Mouse (Mus musculus) spleen, postnatal 4 days (tissue): ENCODE measurements around the gene Ptrh1.
A peak's percentile ranks its signal among the peaks of the same experiment; 100 is the strongest.

Experiments used
- DNase-seq, 2 experiments: peaks; one replicate each; pipeline ENCODE4 v3.0.0; 2022; ENCODE audit warnings: low spot score in 2 of 2

Gene Ptrh1

DNA sequence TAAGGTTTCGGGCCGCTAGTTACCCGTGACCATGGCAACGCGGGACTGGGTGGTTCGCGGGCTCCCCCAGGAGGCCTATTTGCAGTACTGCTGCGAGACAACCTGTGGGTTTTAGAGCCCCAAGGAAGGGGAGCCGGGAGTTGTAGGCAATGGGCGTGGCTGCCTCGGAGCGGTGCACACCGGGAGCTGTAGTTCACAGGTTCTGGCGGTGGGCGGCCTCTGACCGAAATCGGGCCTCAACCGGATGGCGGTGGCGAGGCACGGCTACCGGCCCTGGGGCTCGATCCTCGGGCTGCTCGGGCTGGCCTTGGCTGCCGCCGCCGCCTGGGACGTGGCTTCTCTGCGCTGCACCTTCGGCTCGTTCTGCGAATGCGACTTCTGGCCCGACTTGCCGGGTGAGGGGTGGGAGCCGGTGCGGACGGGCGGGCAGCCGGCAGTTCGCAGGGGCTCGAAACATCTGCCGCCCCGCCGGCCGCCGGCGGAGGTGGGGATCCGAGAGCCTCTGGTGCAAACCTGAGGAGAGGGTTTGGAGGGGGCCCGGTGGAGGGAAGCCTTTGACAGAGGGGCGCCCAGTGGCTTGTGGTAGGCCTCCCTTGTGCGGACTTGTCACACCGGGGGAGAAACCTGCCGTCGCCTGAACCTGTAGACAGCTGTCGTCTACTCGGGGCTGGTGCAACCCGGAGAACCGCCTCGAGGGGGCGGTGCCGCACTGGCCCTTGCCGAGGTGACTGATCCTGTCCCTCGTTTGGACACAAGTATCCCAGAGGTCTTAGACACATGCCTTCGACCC is 18.3 kb upstream of the Ptrh1 start, which contains the start of gene Tor2a:
Gene Tor2a, plus strand, starts transcription at position 179 of the 790 bp plus-strand sequence.
- peak; percentile 96 to 97 for DNase-seq

DNA sequence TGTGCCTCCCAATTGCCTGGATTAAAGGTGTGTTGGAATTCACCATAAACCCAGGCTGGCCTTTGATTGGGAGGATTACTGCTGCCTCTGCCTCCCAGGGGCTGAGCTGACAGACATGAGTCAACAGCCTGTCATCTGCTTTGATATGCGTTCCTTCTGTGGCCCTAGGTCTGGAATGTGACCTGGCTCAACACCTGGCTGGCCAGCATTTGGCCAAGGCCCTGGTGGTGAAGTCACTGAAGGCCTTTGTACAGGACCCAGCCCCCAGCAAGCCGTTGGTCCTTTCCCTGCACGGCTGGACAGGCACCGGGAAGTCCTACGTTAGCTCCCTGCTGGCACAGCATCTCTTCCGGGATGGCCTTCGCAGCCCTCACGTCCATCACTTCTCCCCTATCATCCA is 17.1 kb upstream of the Ptrh1 start:
- DNase-seq = no peak

DNA sequence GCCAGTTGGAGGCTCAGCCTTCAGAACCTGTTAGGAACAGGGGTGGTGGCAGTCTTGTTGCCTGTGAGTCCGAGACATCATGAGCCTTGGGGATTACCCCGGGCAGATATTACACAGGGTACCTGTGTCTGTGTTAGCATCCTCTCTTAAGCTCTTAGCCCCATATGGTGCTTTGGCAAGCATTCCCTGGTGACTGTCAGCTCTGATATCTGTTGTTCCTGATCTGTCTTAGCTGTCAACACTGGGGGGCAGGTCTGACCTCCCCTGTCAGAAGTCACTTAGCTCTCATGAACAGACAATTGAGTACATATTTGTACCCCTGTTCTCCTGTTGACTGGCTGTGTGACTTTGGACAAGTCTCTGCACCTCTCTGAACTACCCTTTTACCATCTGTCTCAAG is 16.6 kb upstream of the Ptrh1 start:
- DNase-seq = no peak

DNA sequence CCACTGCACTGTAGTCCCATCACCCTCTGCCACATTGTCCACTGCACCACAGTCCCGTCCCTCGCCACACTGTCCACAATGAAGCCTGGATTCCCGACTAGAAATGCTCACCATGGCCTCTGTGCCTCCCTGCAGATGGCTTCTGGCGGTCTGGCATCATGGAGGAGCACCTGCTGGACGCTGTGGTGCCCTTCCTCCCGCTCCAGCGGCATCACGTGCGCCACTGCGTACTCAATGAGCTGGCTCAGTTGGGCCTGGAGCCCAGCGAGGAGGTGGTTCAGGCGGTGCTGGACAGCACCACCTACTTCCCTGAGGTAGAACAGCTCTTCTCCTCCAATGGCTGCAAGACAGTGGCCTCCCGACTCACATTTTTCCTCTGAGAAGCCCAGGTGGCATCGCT is 14.2 kb upstream of the Ptrh1 start:
- DNase-seq = peak in 1 of 2 experiments; percentile 61

DNA sequence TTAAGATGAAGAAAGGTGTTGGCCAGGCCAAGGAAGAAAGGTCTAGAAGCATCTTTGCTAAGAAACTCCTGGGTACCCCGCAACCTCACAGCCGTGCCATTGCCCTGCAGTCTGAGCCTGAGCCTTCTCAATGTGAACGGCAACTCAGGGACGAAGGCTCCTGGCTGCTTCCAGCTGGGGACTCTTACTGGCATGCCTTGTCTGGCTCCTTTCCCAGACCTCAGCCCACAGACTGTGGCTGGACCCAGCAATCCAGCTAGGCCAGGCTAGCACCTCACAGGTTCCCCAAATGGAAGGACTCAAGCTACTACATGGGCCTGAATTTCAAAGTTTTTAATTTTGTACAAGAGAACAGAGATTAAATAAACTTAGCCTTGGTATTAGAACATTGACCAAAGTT is 13.7 kb upstream of the Ptrh1 start:
- DNase-seq = no peak

DNA sequence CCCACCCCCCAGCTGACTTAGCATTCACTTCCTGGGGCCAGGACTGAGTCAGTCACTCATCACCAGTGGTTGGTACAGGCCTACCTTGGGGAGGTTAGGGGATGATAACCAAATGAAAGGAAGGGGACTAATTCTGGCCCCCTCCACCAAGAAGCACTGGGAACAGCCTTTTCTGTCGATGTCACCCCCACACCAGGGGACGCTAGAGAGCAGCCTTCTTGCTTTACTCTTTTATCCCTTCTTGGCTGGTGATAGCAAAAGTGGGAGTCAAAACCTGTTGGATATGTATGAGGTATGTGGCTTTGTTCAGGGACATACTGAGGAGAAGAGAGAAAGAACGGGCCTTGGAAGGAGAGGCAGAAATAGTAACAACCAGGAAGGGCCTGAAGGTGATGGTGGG is 12.2 kb upstream of the Ptrh1 start:
- no peak for DNase-seq

DNA sequence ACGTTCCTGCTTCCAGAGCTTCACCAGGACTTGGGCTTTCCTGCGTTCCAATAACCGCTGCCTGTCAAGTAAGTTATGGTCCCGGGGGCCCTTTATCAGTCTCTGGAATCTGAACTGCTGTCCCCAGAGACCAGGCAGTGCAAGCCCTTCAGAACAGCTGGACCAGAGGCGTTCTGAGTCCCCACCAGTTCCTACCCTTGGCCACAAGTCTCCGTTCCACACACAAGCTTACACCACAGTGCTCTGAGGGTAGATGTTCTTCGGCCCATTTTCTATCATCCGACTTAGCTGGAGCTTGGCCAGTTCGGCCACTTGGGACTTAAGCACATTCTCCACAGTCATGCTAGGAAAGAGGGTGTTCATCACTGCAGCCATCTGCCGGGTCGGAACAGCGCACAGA is 8.3 kb upstream of the Ptrh1 start:
- no peak for DNase-seq

DNA sequence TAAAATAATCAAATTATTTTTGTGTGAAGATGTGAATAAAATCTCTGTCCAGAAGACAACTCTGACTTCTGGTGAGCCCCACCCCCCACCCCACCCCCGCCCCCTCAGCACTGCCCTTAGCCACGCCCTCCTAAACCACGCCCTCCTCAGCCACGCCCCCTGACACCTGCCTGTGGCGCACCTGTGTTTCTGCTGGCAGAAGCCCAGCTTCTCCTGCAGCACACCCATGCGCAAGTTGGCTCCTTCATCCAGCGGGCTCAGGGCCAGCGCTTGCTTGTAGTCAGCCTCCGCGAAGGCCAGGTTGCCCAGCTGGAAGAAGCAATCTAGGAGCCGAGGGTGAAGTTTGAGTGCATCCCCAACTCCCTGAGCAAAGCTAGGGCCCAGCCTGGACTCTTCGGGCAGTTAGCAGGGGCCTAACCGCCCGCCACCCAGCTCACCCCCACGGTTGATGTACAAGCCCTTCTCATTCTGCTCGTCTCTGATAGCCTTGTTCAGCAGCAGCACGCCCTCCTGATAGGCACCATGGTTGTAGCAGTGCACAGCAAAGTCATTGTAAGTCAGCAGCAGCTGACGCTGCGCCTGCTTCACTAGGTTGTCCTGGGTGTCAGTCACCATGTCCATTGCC is 6.8 kb upstream of the Ptrh1 start:
- peak; percentile 46 to 67 for DNase-seq

DNA sequence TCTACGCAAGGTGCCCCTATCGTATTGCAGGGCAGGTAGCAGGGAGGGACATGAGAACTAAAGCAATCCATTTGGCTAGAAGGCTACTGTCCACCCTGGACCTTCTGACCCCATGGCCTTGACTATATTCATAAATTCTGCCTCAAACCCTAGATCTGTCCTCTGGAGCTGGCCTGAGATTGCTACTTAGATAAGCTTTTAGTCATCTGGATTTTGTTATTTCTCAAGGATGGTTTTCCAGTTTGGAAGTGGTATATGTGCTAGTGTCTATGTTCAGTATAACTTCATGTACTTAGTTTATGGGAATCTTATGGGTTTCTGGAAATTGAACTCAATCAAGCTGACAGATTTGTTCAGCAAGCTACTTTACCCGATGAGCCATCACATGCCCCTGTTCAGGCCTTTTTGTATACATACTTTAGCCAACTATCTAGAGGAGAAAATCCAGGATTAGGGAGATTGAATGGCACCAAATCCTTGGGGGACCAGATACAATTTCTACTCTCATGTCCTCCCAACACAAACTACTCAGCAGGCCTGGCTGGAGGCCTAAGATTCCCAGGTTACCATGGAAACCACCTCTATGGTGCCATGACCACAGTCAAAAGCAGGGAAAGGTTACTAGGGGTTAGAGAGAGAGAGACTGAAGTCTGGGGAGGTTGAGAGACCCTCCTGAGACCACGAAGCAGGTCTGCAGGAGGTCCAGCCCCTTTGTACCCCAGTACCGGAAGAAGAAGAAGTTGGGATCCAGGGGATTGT is 6.1 kb upstream of the Ptrh1 start:
- no peak for DNase-seq

DNA sequence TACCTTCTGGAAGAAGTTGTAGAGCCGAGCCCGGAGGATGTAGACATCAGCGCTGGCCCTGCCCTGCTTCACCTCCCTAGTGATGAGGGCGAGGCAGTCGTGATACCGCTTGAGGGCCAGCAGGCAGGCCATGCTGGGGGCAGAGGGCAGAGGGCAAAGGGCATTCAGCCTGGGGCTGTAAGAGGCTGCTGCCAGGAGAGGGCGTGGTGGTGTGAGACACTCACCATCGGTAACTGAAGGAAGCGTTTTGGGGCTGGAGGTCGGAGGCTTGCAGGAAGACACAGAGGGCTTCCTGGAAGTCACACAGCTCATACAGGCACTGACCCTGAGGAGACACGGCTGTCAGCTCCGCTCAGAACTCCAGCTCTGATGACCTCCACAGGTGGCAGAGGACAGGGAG is 3.7 kb upstream of the Ptrh1 start:
- DNase-seq = no peak

DNA sequence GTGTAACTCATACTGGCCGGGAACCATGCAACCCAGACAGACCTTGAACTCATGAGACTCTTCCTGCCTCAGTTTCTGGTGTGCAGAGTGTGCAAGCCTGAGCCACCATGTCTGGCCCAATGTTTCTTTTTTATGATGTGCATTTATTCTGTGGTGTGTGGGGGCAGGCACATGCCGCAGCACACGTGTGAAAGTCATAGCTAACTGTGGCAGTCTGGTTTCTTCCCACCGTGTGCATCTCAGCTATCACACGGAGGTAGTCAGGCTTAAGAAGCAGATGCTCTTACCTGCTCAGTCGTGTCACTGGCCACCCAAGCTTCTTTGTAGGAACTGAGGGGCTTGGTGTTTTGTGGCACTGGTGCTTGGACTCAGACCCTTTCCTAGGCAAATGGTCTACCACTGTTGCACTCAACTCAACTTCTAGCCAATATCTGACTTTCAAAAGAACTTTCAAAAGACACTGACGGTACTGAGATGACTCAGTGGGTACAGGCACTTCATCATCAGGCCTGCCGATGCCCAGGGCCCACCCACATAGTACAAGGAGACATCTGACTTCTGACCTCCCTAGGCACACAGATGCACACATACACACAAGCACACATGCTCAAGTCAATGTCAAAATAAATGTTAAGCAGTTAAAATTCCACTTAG is 2.8 kb upstream of the Ptrh1 start:
- DNase-seq = no peak

DNA sequence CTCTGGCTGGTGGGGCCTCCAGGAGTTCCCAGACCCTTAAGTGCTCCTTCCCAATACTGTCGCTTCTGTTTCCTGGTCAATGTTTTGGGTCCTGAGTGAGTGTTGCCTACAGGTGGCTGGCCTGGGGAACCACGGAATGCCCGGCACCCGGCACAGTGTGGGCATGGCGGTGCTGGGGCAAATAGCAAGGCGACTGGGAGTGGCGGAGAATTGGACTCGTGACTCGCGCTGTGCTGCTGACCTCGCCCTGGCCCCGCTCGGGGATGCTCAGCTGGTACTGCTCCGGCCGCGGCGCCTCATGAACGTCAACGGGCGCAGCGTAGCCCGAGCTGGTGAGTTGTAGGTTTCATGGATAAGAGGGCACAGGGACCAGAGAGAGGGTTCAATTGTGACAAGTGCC is 606 bp downstream of the Ptrh1 start:
- DNase-seq = peak in 1 of 2 experiments; percentile 22

DNA sequence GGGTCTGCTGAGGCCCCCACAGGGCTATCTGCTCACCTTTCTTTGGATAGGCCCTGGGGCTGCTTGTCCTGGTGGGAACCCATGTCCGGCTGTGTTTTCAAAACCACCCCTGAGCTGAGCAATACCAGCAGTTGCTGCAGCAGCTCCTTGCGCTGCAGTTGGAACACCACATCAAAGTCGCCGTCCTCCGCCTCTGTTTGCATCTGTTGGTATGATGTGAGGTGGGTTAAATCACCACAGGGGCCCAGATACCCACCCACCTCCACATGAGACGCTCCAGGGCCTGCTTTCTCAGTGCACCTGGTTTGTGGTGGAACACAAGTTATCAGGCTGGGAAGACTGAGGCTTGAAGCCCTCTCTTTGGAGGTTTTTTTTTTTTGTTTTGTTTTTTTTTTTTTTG is 2.5 kb downstream of the Ptrh1 start:
- DNase-seq = no peak

DNA sequence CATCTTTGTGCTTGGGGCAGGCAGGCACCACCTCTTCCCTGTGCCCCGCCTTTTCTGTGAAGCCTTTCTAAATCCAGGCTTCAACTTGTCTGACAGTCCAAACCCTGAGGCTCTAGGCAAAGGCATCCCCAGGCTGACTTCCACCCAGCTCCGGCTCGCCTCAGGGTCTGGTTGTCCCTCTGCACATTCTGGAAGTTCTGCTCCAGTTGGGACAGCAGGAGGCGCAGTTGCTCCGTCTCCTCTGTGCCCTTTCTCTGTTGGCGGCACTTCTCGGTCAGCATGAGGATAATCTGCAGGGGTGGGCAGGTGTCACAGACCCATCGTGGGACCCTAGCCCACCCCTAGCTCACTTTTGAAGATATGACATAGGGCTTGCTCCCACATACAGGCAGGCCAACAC is 3.5 kb downstream of the Ptrh1 start:
- peak; percentile 42 to 79 for DNase-seq

DNA sequence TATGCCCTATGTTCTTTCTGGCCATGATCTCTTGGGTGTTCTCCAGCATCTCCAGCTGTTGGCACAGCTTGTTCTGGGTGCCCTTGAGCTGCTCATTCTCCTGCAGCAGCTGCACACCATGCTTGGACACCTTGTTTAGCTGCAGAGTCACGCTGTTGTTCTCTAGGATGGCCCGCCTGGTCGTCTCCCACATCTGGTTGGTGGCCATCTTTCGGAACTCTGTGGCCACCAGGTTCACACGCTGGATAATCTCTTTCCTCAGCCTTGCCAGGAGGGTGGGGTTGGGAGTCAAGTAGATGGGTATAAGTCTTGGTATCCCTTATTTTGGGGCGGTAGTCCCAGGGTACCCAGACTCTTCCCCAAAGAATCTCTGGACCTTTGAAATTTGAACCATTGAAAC is 4.1 kb downstream of the Ptrh1 start:
- no peak for DNase-seq

DNA sequence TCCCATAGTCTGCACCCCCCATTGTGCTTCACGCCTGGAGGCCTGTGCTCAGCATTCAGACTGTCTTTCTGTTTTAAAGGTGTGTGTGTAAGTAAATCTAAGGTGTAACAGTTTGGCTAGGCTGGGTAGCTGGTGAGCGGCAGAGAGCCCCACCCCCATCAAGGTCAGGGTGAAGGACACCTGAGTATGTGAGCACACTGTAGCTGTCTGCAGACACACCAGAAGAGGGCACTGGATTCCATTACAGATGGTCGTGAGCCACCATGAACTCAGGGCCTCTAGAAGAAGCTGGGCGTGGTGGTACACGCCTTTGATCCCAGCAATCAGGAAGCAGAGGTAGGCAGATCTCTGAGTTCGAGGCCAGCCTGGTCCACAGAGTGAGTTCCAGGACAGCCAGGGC is 6.1 kb downstream of the Ptrh1 start:
- DNase-seq = no peak

DNA sequence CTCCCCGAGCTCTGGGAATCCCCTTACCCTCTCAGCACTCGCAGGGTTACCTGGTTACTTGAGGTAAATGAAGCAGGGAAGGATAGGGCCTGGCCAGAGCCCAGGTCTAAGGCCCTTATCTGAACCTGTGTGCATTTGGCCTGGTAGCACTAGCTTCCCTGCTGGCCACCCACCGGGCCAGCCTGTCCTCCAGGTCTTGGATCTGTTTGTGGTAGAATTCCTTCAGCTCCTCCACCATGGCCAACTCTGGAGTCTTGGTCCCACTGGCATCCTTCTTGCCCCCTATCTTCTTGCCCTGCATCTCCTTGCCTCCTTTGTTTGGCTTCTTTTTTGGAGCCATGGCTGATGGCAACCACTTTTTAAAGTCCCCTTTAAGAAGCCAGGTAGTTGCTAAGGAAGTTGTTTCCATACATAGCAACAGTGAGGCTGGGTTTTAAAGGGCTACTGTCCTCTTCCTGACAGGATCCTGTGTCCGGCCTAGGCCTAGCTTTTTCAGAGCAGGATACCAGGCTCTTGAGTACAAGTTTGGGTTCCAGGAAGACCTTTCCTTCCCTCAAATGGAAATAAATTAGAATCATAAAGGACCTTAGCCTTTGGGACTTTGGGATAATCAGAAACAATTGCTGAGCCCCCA is 8.6 kb downstream of the Ptrh1 start, which contains the start of gene Cfap157:
Gene Cfap157, minus strand, starts transcription at position 381 of the 634 bp plus-strand sequence.
- DNase-seq = no peak

DNA sequence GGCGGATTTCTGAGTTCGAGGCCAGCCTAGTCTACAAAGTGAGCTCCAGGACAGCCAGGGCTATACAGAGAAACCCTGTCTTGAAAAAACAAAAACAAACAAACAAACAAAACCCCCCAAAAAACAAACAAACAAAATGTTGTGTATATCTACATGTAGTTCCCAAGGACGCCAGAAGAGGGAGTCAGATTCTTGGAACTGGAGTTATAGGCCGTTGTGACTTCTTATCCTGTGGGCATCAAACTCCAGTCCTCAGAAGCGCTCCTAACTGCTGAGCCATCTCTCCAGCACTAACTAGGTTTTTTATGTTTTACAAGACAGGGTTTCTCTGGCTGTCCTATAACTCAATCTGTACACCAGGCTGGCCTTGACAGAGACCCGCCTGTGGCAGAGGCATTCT is 11.6 kb downstream of the Ptrh1 start:
- DNase-seq = no peak

DNA sequence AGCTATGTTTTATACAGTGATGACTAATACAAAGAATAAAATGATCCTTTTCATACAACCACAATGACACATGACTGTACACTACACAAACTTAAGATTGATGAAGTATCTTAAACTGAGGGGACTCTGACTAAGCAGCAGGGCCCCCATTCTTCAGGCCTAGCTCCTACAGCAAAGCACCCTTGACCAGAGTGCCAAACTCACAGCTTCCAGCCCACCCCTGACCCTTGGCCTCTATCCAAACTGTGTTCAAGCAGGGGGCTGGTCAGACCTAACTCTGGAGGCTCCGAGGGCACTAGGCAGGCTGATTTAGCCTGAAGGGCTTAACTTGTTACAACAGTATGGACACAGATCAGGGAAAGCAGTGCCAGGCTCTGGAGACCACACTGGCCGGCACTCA is 13.0 kb downstream of the Ptrh1 start:
- no peak for DNase-seq

DNA sequence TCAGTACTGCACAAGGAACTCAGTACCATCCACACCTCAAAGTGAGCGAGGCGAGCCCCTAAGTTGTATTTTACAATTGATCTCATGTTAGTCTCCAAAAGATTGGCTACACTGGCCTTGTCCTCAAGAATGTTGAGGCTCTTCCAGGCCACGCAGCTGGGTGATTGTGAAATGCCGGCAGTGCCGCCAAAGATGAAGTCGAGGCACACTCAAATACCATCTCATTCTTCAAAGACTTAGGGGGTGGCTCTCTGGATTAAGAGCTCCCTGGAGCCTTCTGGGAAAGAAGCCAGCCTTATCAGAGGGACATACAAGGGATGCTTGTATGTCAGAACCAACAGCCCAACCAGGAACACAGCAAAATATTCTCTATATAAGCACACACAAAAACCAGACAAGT is 15.7 kb downstream of the Ptrh1 start:
- DNase-seq = no peak

DNA sequence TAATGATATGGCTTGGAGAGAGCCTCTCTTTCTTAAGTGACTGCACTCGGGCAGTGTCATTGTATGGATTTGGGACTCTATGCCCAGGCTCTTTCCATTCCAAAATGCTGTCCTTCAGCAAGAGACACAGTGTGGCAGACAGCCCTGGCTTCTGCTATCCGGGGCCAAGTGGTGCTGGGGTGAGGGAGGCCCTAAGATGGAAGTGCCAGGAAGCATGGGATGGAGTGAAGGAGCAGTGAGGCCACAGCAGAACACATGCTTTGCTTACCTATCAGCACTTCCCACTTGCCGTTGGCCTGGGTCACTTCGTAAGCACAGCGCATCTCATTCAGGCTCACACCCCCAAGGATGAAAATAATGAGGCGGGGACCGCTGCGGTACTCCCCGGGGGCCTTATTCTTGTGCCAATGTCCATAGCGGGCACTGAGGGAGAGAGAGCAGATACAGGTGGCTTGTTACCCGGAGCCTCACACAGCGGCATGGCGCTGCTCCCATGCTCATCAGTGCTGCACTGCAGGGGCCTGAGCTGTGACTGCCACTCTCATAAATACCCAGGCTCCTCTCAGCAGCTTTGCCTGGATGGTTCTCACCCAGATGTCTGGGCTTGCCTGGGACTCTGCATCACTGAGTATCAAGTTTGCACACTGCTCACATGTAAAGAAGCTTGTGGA is 20.3 kb downstream of the Ptrh1 start:
- no peak for DNase-seq
